Mouse (Mus musculus): ENCODE results near the gene Hsd11b1. TPM values are rescaled to one million over a fixed set of nuclear protein-coding genes. Genes with fewer than 3 reads are reported as not detected.
A peak's percentile ranks its signal among the peaks of the same experiment; 100 is the strongest.

Hsd11b1 gene
- polyA plus RNA-seq (2016; fragmentation: Nextera tagmentation; extraction: Ambion mirVana) = 0.89 and 1.2 TPM in 2 replicates

GRCm38 (mm10) chr1:193263955-193264598 lies at the start of gene Hsd11b1:
Gene Hsd11b1 (minus strand): TSS chr1:193264075.
- no peak within 1 kb of the TSS for H3K4me2 ChIP-seq
- no peak within 1 kb of the TSS for H3K27ac ChIP-seq
- H3K9ac ChIP-seq = no peak within 1 kb of the TSS
- no peak for ATAC-seq
- no peaks in the 10 kb centered on the region for H3K4me1 ChIP-seq
- no peaks in the 10 kb centered on the region for H3K27me3 ChIP-seq (replicated peaks)
- WGBS (ENCODE audit: insufficient replicate concordance) = 36% methylated on average over 5 of the region's 5 CpGs
- H3K4me3 ChIP-seq = no peak within 1 kb of the TSS
- no peaks in the 10 kb centered on the region for H3K36me3 ChIP-seq
- H3K9me3 ChIP-seq (replicated peaks) = no peaks in the 10 kb centered on the region

DNA sequence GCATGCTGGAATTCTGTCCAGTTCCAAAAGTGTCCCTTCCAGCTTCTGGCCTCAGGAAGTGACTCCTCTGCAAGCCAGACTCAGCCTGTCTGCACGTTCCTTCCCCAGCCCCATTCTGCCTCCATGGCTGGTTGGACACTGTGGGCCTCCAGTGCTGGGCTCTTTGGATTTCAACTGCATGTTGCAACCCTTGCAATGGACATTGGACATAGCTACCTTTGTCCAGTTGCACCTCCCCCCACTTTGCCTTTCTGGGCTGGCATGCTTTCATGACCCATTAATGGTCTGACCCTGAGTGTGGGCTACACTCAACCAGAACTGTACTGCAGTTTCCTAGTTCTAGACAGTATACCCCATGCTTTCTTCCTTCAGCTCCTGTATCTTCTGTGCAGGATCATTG lies 47.7 kb upstream of the Hsd11b1 start:
- no peak overlapping the region; the same call in 1 of the 2 replicates for H3K27ac ChIP-seq
- no peak overlapping the region for H3K9ac ChIP-seq
- no peaks in the 10 kb centered on the region for H3K27me3 ChIP-seq (replicated peaks)
- H3K4me2 ChIP-seq = no peak overlapping the region
- no peak overlapping the region for H3K4me3 ChIP-seq
- 46% methylated on average over 1 of the region's 1 CpGs for WGBS (ENCODE audit: insufficient replicate concordance)
- ATAC-seq = peak; percentile 79
- no peaks in the 10 kb centered on the region for H3K9me3 ChIP-seq (replicated peaks)
- no peaks in the 10 kb centered on the region for H3K36me3 ChIP-seq
- H3K4me1 ChIP-seq = peaks cover 3% of the 10 kb centered on the region; the same call in 1 of the 2 replicates

GRCm38 (mm10) chr1:193310519-193311085 lies 46.7 kb upstream of the Hsd11b1 start:
- no peaks in the 10 kb centered on the region for H3K9me3 ChIP-seq (replicated peaks)
- WGBS (ENCODE audit: insufficient replicate concordance) = 59% methylated on average over 3 of the region's 3 CpGs
- H3K27ac ChIP-seq = no peak overlapping the region
- no peak overlapping the region for H3K4me3 ChIP-seq
- peaks cover 3% of the 10 kb centered on the region; the same call in 1 of the 2 replicates for H3K4me1 ChIP-seq
- no peak overlapping the region for H3K4me2 ChIP-seq
- H3K9ac ChIP-seq = no peak overlapping the region
- ATAC-seq = no peak
- H3K36me3 ChIP-seq = no peaks in the 10 kb centered on the region
- no peaks in the 10 kb centered on the region for H3K27me3 ChIP-seq (replicated peaks)

GRCm38 (mm10) chr1:193309785-193310518 lies 46.1 kb upstream of the Hsd11b1 start:
- H3K27ac ChIP-seq = no peak overlapping the region
- H3K27me3 ChIP-seq (replicated peaks) = no peaks in the 10 kb centered on the region
- whole genome bisulfite sequencing (ENCODE audit: insufficient replicate concordance) = 14% methylated on average over 1 of the region's 1 CpGs

DNA sequence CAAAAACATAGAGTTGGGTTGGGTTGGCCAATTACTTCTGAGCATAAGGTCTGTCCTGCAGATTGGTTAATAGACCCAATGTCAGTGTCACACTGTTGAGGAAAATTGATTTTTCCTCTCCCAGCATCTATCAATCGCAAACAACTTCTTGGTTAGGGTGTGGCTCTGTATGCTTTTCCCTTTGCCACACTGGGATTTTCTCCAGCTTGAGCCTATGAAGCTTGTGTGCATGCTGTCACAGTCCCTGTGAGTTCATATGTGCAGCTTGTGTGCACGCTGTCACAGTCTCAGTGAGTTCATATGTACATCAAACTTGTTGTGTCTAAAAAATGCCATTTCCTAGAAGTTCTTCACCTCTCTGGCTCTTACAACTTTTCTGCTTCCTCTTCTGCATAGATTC lies 43.0 kb upstream of the Hsd11b1 start:
- Histone ChIP-seq H3K27ac (no peak overlapping the region), H3K9me3 (replicated peaks) (no peaks in the 10 kb centered on the region), H3K4me1 (no peaks in the 10 kb centered on the region), H3K27me3 (replicated peaks) (no peaks in the 10 kb centered on the region), H3K9ac (no peak overlapping the region), H3K4me3 (no peak overlapping the region), H3K36me3 (no peaks in the 10 kb centered on the region), H3K4me2 (no peak overlapping the region)
- ATAC-seq = no peak
- WGBS (ENCODE audit: insufficient replicate concordance) = 69% methylated on average over 2 of the region's 2 CpGs

More at GRCm38 (mm10) chr1:193309785-193310518, 46.1 kb upstream of the Hsd11b1 start:
- Histone ChIP-seq H3K36me3 (no peaks in the 10 kb centered on the region), H3K4me1 (peaks cover 3% of the 10 kb centered on the region; the same call in 1 of the 2 replicates), H3K4me3 (no peak overlapping the region), H3K4me2 (no peak overlapping the region), H3K9me3 (replicated peaks) (no peaks in the 10 kb centered on the region), H3K9ac (no peak overlapping the region)
- ATAC-seq = no peak

DNA sequence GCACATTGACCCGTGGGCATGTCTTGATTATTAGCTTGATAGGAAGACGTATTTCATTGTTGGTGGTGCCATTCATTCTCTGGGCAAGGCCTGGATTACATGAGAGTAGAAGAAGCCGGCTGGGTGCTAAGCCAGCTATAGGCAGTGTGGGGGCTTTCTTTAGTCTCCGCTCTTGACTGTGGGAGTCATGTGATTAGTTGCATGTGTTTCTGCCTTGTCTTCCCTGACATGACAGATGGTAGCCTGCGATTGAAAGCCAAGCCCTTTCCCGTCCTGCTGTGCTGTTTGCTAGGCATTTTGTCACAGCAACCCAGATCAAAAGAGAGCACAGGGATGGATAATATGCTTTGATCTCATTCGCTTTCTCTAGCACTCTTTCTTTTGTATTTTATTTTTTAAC lies 41.5 kb upstream of the Hsd11b1 start:
- no peak for ATAC-seq
- no peak overlapping the region for H3K4me2 ChIP-seq
- H3K4me1 ChIP-seq = no peaks in the 10 kb centered on the region

GRCm38 (mm10) chr1:193303096-193303495 lies 39.2 kb upstream of the Hsd11b1 start:
- H3K4me2 ChIP-seq = no peak overlapping the region
- H3K27ac ChIP-seq = no peak overlapping the region
- H3K4me3 ChIP-seq = no peak overlapping the region
- ATAC-seq = no peak
- H3K36me3 ChIP-seq = no peaks in the 10 kb centered on the region
- H3K9me3 ChIP-seq (replicated peaks) = no peaks in the 10 kb centered on the region
- 21% methylated on average over 2 of the region's 2 CpGs for WGBS (ENCODE audit: insufficient replicate concordance)
- H3K27me3 ChIP-seq (replicated peaks) = no peaks in the 10 kb centered on the region
- no peaks in the 10 kb centered on the region for H3K4me1 ChIP-seq
- no peak overlapping the region for H3K9ac ChIP-seq

More for the DNA sequence above, 41.5 kb upstream of the Hsd11b1 start:
- no peak overlapping the region for H3K4me3 ChIP-seq
- no peaks in the 10 kb centered on the region for H3K36me3 ChIP-seq
- no peak overlapping the region for H3K27ac ChIP-seq
- 46% methylated on average over 7 of the region's 7 CpGs for WGBS (ENCODE audit: insufficient replicate concordance)
- no peaks in the 10 kb centered on the region for H3K9me3 ChIP-seq (replicated peaks)
- H3K9ac ChIP-seq = no peak overlapping the region
- H3K27me3 ChIP-seq (replicated peaks) = no peaks in the 10 kb centered on the region

GRCm38 (mm10) chr1:193302093-193302405 lies 38.2 kb upstream of the Hsd11b1 start:
- H3K36me3 ChIP-seq = no peaks in the 10 kb centered on the region
- no peak overlapping the region for H3K4me3 ChIP-seq
- H3K27me3 ChIP-seq (replicated peaks) = no peaks in the 10 kb centered on the region
- no peaks in the 10 kb centered on the region for H3K9me3 ChIP-seq (replicated peaks)
- H3K4me1 ChIP-seq = no peaks in the 10 kb centered on the region
- 49% methylated on average over 8 of the region's 8 CpGs for WGBS (ENCODE audit: insufficient replicate concordance)
- no peak overlapping the region for H3K27ac ChIP-seq
- H3K4me2 ChIP-seq = no peak overlapping the region
- no peak overlapping the region for H3K9ac ChIP-seq
- ATAC-seq = no peak

DNA sequence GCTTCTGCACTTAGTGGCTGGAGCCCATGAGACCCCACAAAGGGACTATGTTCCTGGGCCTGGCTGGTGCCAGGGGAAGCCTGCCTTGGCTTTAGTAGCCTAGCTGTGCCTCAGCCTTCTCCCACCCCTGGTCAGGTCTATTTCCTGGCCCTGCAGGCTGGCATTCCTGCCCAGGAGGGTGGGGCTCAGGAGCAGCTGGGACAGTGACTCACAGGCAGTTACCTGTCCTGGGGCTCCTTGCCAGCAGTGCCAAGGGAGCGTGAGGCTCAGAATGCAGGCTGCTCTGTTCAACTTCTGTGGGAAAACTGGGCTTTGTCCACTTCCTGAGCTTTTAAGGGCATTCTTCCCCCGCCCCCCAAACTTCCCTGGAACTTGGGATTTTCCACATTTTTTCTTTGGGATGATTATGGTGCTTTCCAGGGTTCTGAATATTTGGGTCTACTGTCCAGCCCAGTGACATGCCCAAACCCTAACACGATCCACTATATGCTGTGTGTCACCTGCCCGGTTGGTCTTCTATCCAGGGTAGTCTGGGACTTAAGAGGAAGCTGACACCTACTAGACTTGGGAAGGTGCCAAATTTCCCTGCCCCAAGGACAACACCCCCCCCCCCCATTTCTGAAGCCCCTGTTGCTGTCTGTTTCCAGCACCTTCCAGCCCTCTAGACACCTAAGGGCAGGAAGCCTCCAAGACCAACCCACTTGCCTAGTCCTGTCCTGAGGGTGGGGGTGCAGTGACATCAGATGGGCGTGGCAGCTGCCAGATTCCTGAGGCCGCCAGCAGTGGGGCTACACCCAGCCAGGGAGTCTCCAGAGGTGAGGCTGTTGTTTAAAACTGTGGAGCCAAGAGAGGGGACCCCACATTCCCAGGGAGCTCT lies 37.6 kb upstream of the Hsd11b1 start:
- peak; percentile 40; the same call in 1 of the 2 replicates for ATAC-seq
- H3K27ac ChIP-seq = no peak overlapping the region
- 53% methylated on average over 6 of the region's 6 CpGs for WGBS (ENCODE audit: insufficient replicate concordance)

DNA sequence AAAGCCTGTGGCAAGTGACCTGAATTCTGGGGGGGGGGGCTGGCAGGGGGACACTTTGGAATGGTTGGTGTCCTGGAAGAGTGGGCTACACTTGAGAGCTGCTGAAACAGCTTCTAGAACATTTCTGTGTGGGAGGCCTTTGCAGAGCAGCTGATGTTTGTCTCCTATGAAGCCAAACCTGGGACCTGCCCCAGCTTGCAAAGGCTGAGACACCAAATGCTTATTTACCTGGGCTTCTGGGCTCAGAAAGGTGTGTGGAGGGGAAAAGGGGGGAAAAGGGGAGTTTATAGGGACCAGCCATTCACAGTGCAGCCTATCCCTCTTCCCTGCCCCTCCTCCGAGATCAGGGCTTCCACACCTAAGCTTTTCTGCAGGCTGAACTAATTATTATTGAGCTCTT lies 36.1 kb upstream of the Hsd11b1 start:
- H3K4me3 ChIP-seq = no peak overlapping the region
- H3K9me3 ChIP-seq (replicated peaks) = no peaks in the 10 kb centered on the region
- H3K4me2 ChIP-seq = no peak overlapping the region
- H3K4me1 ChIP-seq = 0 out of 2 replicates have a peak, but pooled peaks cover 2% of the 10 kb centered on the region
- no peaks in the 10 kb centered on the region for H3K36me3 ChIP-seq
- no peak overlapping the region for H3K9ac ChIP-seq
- H3K27ac ChIP-seq = no peak overlapping the region
- WGBS (ENCODE audit: insufficient replicate concordance) = 39% methylated on average over 1 of the region's 1 CpGs
- no peaks in the 10 kb centered on the region for H3K27me3 ChIP-seq (replicated peaks)
- ATAC-seq = no peak

More for the DNA sequence above, 37.6 kb upstream of the Hsd11b1 start:
- Histone ChIP-seq H3K4me3 (no peak overlapping the region), H3K27me3 (replicated peaks) (no peaks in the 10 kb centered on the region), H3K36me3 (no peaks in the 10 kb centered on the region), H3K4me1 (no peaks in the 10 kb centered on the region), H3K9me3 (replicated peaks) (no peaks in the 10 kb centered on the region), H3K4me2 (no peak overlapping the region), H3K9ac (no peak overlapping the region)

DNA sequence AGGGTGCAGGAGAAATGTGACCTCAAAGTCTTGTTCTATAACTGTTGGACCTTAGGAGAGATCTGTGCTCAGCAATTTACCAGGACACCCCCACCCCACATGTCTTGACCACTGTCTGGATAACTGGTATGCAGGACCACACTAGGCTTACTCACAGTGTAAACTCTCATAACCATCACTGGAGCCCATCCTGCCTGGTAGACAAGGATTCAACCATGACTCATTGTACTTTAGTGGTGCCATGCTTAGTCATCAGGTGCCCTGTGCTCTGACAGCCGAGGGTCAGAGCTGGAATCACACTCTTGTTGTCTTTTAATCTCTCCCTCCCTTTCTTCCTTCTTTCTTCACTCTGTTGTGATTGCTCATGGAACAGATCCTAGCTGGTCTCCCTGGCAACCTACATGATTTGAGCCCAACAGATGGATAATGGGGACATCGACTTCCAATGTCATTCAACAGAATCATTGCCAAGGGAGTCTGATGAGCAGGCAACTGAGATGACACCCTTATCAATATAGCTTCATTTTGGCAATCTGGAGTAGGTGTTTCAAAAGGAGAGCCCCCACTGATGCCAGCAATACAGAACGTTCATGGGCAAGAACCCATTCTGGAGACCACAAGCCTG lies 34.4 kb upstream of the Hsd11b1 start:
- 64% methylated on average over 3 of the region's 3 CpGs for WGBS (ENCODE audit: insufficient replicate concordance)
- Histone ChIP-seq H3K36me3 (no peaks in the 10 kb centered on the region), H3K4me2 (no peak overlapping the region), H3K9ac (no peak overlapping the region), H3K4me1 (0 out of 2 replicates have a peak, but pooled peaks cover 2% of the 10 kb centered on the region), H3K4me3 (no peak overlapping the region), H3K27ac (no peak overlapping the region), H3K27me3 (replicated peaks) (no peaks in the 10 kb centered on the region), H3K9me3 (replicated peaks) (no peaks in the 10 kb centered on the region)
- ATAC-seq = no peak
